Mouse (Mus musculus): ENCODE measurements around the gene Tmem143.

Tmem143 gene

DNA sequence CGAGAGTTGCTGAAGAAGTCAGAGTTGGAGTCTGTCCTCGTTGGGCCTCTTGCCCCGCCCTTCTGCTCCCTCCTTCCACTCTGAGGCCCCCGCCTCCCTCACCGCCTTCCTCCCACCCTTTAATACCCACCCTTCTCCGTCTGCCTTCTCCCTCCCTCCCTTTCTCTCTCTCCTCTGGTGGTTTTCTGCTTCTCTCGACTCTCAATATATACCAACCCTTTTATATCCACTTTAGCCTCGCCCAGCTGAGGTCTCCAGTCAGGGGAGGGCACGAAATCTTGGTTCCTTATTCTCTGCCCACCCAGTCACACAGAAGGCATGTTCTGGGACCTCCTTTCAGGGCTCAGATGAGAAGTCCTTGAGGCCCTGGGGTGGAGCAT lies 24.5 kb downstream of the Tmem143 start, which contains the start of gene Emp3:
Gene Emp3, minus strand, starts transcription at position 163 of the 380 bp plus-strand sequence.
- in situ Hi-C loops (cut with MboI, MseI), result loop anchor here (5.0 to 25.0 kb wide), 2 partner anchors 49 to 1091 kb away; partner anchors contain the start of genes Kdelr1 (in 1 of the 2) and Spty2d1 (in 1 of the 2)

DNA sequence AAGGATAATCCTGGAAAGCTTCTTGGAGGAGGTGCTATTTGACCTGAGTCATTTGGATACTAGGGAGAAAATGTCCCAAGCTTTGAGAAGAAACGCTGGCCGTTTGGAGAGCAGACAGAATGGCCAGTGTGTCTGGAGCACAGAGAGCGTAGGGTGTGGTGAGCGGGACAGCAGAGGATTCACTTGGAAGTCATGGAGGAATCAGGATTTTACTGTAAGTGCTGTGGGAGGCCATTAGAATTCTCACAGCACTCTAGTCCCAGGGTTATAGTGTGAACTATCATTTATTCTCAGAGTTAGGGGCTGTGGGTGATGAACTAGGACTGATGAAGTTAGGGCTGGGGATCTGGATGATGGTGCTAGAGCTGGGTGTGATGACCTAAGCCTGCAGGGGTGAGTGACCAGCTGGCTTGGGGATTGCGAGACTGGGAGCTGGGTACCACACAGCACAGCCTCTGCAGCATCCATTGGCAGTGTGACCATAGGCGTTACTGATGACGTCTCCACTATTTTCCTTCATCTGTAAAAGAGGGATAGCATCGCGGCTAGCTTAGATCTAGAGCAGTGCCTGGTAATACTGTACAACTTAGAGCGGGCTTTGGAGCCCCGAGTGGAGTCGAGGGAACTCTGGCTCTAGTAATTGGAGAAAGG lies 25.3 kb downstream of the Tmem143 start:
- in situ Hi-C loops (cut with MboI, MseI), result loop anchor here (5.0 to 25.0 kb wide), 2 partner anchors 50 to 1090 kb away; partner anchors contain the start of genes Kdelr1 (in 1 of the 2) and Spty2d1 (in 1 of the 2)

DNA sequence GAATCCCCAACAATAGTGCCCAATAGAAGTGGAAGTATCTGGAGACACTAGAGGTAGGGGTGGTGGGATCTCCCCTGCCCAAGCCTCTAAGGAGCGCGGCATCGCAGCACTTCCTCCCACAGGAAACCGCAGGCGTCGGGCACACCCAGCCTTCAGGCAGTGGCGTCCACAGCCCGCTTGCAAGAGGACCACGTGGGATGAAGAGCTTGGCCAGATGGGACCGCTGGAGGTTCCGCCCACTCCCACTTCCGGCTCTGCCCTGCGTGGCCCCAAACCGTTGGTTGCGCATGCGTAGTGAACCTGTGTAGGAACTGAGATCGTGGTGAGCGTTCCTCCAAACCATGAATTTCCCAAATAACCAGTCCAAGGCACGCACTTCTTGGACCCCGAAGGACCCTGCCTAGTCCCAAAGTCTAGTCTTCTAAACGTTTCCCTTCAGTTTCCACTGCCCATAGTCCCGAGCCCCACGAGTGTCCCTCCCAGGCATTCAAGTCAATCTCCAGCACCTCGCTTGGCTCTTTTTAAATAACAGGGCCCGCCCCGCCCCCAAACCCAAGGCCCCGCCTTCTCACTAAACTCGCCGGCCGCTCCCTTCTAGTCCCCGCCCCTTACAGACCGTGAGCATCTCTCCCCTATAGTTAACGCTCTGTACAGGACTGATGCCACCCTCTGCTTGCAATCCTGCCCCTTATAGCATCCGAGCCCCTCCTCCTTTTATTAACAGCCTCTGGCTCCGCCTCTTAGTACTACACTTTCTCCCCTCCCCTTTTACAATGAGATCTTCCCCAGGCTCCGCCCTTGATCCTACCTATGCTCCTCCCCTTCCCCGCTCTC lies 26.4 kb downstream of the Tmem143 start:
- in situ Hi-C loops (cut with MboI, MseI), result loop anchor here (5.0 to 25.0 kb wide), 2 partner anchors 51 to 1089 kb away; partner anchors contain the start of genes Kdelr1 (in 1 of the 2) and Spty2d1 (in 1 of the 2)

DNA sequence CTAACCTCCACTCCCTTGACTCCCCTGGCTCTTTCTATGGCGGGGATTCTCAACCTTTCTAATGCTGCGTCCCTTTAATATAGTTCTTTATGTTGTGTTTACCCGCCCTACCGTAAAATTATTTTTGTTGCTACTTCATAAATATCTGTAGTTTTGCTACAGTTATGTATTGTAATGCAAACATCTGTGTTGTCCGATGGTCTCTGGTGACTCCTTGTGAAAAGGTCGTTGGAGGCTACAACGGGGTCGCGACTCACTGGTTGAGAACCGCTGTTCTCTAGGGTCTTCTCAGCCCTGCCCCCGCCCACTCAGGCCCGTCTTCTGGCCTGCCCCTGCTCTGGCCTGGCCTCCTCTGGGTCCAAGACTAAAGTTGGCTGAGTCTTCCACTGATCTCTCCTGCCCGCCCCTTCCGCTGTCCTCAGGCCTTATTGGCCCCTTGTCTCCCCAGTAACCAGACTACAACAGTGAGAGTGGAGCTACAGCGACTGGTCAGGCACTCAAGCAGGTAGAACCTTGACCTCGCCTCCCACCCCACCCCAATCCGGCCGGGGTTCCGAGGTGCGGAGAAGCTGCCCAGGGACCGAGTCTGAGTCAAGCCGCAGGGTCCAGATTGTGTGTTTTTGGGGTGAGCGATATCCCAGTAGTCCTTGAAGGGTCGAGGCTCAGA lies 27.2 kb downstream of the Tmem143 start, which contains the start of gene Ccdc114:
Gene Ccdc114, plus strand, starts transcription at position 311 of the 667 bp plus-strand sequence.
- in situ Hi-C loops (cut with MboI, MseI), result loop anchor here (5.0 to 25.0 kb wide), 2 partner anchors 52 to 1088 kb away; partner anchors contain the start of genes Kdelr1 (in 1 of the 2) and Spty2d1 (in 1 of the 2)

DNA sequence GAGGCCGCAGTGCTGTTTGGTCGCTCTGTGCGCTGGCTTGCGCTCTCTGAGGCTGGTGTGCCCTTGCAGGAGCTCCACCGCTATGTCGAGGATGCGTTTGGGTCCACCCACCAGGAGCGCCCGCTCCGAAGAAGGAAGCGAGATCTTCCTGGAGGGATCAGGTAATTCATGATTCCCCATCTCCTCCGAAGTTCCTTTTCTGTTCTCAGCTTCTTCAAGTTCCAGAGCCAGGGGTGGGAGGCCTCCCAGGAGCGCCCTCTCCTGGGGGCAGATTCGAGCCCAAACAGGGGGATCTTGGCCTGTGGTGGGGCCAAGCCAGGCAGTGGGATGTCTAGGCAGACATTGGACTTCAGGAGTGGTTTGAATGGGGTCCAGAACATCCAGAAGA lies 27.7 kb downstream of the Tmem143 start:
- in situ Hi-C loops (cut with MboI, MseI), result loop anchor here (5.0 to 25.0 kb wide), 2 partner anchors 52 to 1088 kb away; partner anchors contain the start of genes Kdelr1 (in 1 of the 2) and Spty2d1 (in 1 of the 2)

DNA sequence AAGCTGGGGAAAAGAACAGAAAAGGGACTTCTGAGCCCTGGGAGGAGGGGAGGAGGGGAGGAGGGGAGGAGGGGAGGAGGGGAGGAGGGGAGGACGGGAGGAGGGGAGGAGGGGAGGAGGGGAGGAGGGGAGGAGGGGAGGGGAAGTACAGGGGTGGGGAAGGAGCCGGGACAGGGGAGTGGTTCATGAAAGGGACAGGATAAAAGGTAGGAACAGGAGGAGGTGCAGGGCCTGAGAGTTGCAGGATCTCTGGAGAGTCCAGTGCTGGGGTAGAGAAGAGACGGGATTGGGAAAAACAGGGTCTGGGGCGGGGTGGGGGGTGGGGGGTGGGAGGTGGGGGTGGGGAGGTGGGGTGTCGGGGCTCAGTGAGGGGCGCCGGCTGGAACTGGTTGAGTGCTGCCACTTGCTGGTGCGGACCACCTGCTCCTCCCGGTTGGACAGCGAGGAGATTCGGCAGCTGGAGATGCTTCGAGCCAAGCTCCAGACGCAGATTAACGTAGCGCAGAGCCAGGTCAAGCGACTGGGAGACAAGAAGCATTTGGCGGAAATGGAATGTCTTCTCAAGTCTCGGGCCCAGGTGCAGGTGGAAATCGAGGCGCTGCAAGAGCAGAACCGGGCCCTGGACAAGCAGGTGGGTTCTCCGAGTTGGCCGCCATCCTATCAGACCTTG lies 32.0 kb downstream of the Tmem143 start:
- in situ Hi-C loops (cut with MboI, MseI), result no loop called here

DNA sequence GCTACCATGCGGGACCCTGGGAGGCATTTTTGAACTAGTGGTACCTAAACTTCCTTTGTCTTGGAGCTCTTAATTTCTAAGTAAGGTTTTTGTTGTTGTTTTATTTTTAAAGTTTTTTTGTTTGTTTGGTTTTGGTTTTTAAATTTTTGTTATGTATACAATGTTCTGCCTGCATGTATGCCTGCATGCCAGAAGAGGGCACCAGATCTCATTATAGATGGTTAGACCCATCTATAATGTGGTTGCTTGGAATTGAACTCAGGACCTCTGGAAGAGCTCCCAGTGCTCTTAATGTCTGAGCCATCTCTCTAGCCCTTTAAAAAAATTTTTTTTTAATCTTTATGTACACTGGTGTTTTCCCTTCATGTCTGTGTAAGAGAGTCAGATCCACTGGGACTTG lies 32.9 kb downstream of the Tmem143 start:
- in situ Hi-C loops (cut with MboI, MseI), result loop anchor here (10.0 kb wide), 1 partner anchor 195 kb away; no protein-coding TSS in a partner anchor

DNA sequence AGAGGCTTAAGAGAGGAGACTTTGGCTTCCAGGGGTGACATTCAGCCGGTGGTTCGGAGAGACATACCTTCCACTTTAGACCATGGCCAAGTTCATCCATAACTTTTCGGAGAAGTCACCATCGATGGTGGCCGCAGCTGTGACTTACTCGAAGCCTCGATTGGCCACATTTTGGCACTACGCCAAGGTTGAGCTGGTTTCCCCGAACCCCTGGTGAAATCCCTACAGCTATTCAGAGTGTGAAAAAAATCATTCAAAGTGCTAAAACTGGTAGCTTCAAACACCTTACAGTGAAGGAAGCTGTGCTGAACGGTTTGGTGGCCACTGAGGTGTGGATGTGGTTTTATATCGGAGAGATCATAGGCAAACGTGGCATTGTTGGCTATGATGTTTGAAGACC lies 37.0 kb downstream of the Tmem143 start:
- in situ Hi-C loops (cut with MboI, MseI), result loop anchor here (10.0 kb wide), 1 partner anchor 199 kb away; no protein-coding TSS in a partner anchor

DNA sequence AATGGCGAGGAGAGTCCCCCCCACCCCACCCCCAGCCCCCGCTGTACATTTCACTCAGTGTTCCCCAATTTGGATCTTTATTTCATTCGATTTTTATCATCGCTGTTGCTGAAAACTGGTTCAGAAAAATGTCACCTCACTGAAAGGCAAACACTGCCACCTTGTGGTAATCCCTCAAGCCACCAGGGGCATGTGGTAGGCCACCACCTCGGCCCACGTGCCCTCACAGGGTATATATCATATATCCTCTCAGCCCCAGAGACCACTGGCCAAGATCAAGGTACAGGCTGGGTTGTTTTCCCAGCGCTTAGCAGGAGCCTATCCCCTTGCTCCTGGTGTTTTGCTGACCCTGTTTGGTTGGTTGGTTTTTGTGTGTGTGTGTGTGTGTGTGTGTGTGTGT lies 38.4 kb downstream of the Tmem143 start:
- in situ Hi-C loops (cut with MboI, MseI), result loop anchor here (10.0 kb wide), 1 partner anchor 200 kb away; no protein-coding TSS in a partner anchor

DNA sequence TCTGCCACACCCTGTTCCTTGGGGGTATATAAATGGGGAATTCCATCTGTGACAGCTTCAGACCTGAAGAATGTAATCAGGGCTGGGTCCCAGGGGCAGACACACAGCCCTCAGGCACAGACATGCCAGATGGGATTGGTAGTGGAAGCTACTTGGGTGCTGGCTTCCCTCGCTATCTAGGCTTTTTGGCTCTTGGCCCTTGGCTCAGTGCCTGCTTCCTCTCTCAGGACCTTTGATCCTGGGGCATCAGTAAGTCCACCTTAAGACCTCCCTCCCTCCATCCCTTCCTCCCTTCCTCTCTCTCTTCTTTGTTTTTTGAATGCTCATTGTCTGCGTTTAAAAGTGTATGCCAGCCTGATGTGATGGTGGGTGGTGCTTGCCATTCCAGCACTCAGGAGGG lies 43.1 kb downstream of the Tmem143 start:
- in situ Hi-C loops (cut with MboI, MseI), result loop anchor here (5.0 to 10.0 kb wide), 2 partner anchors 67 to 205 kb away; no protein-coding TSS in a partner anchor

DNA sequence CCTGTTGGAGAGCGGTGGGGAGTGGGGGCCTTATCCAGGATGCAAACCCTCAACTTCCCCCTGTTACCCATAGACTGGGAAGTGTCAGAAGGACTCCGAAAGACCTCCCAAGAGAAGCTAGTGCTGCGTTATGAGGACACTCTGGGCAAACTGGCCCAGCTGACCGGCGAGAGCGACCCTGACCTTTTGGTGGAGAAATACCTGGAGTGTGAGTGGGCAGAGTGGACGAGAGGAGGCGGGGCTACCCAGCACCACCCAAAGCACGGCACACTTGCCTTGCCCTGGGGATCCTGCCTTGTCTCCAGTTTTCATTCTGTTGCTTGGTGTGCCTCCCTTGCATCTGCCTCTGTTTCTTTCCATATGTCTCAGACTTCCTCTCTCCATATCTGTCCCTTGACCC lies 45.2 kb downstream of the Tmem143 start:
- in situ Hi-C loops (cut with MboI, MseI), result loop anchor here in 1 of 2 experiments (5.0 kb wide), 1 partner anchor 65 kb away; no protein-coding TSS in a partner anchor

DNA sequence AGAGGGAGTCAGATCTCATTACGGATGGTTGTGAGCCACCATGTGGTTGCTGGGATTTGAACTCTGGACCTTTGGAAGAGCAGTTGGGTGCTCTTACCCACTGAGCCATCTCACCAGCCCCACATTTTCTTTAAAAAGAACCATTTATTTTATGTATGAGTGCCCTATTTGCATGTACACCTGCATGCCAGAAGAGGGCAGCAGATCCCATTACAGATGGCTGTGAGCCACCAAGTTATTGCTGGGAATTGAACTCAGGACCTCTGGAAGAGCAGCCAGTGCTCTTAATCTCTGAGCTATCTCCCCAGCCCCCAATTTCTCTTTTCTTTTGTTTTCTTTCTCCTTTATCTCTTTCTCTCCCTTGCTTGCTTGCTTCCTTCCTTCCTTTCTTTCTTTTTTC lies 46.5 kb downstream of the Tmem143 start:
- in situ Hi-C loops (cut with MboI, MseI), result loop anchor here in 1 of 2 experiments (5.0 kb wide), 1 partner anchor 64 kb away; no protein-coding TSS in a partner anchor

DNA sequence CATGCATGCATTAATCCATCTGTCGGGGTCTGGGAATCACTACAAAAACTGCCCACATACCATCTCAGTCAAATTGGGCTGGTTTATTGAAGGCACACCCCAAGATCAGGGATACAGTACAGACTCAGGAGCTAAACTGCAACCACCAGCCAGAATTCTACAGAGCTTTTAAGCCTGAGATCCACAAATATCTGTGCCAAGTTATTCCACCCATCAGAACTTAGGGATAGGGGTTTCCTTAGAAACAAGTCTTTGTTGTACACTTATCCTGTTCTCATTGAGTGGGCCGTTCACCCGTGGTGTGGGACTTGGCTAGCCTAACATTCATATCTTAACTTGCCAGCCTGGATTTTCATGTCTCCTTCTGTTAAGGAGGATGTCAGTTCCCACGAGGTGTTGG lies 52.3 kb downstream of the Tmem143 start:
- in situ Hi-C loops (cut with MboI, MseI), result no loop called here

DNA sequence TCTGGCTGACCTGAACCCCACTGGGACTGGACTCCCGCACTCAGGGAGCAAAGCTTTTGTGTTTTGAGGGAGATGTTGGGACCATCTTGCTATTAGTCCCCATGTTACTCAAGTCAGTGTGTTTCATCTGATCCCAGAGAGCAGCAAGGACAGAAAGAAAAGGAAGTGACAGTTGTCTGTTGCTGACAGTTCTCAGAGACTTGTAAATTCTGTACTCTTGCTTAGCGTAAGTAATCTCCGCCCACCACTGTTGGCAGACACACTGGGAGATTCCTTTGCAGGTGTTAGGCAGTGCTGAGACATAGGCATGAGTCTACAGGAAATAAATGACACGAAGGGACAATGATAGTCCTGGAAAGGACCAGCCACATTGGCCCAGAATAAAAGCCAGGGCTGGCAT lies 59.9 kb downstream of the Tmem143 start:
- in situ Hi-C loops (cut with MboI, MseI), result no loop called here

Measured in T-helper 17 cell (primary cell).